Comparison of ENCODE assay signal across 16 mouse cellular contexts in the genomic region with DNA sequence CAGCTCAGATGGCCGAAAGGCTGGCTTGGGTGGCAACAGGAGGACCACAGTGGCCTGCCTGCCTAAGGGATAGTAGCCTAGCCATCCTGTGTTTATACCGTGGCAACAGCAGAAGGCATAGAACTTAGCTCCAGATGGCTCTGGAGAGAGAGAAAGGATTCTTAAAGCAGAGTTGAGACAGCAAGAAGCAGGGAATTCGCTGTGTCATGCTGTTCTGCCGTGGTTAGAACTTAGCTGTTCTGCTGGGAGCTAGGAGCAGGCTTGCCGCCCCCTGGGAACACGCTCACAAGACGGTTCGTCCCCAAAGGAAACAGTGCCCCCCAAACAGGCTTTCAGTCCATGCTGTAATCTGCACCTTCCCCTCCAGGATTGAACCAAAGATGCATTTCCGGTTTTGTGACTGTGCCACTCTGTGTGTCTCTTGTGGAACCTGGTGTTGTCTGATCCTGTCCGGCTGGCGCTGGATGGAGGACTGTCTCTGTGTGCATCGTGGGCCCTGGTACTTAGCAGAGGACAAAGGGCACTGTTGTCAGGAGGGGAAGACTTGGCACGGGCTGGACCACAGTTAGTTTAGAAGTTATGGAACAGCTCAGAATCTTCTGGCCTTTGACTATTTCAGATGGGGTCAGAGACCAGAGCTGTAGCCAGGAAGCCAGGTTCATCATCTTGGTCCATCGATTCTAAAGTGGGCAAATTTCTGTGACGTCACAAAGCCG.
DNase-seq lines count a peak whose midpoint lies in the region; ATAC-seq and TF ChIP-seq lines count a peak whose summit lies in the region.
"Had no signal": no experiment of that assay in that cellular context is flagged by ENCODE, and none has a peak within 500 bp of the region (broad histone marks: within the 10 kb centered on the region; RNA-seq: fewer than 3 reads in every experiment).

No protein-coding gene starts in this region.

- 0 out of 2 replicates have a peak overlapping the region, but pooled peaks have one; percentile 37 for H3K27ac ChIP-seq in hindbrain, embryonic 10.5 days
- H3K27ac ChIP-seq in hindbrain, embryonic 16.5 days (ENCODE audit: low read depth, low read length) = no peak overlapping the region
- H3K27ac ChIP-seq in lung, embryonic 14.5 days (ENCODE audit: low read depth) = peak overlapping the region; percentile 30; the same call in 1 of the 2 replicates
- H3K27ac ChIP-seq: embryonic facial prominence, embryonic 15.5 days; midbrain, embryonic 15.5 days; neural tube, embryonic 12.5 days had no signal

- no peaks in the 10 kb centered on the region for H3K9me3 ChIP-seq in hindbrain, embryonic 10.5 days
- H3K9me3 ChIP-seq in hindbrain, embryonic 16.5 days (ENCODE audit: control insufficient read depth, low read length) = no peaks in the 10 kb centered on the region
- H3K9me3 ChIP-seq in lung, embryonic 14.5 days (ENCODE audit: low read depth, low read length) = no peaks in the 10 kb centered on the region
- H3K9me3 ChIP-seq: embryonic facial prominence, embryonic 15.5 days; limb, embryonic 13.5 days; midbrain, embryonic 15.5 days; neural tube, embryonic 12.5 days had no signal

- 89% methylated on average over 16 of the region's 16 CpGs for whole genome bisulfite sequencing in hindbrain, embryonic 10.5 days
- WGBS in hindbrain, embryonic 16.5 days = 79% methylated on average over 16 of the region's 16 CpGs
- WGBS in lung, embryonic 14.5 days = 76% methylated on average over 16 of the region's 16 CpGs

- TF ChIP-seq POLR2A in brain, embryonic 14.5 days (IDR thresholded peaks at IDR 0.05; ENCODE audit: borderline replicate concordance, extremely low read depth, insufficient read depth, insufficient read length, poor library complexity, severe bottlenecking) = no peak

- ATAC-seq in hindbrain, embryonic 16.5 days = no peak
- no peak for ATAC-seq in lung, embryonic 14.5 days (ENCODE audit: insufficient read depth)
- ATAC-seq: intestine, embryonic 16.5 days had no signal

- no peak for TF ChIP-seq CTCF in lung, embryonic 14.5 days (IDR thresholded peaks at IDR 0.05; ENCODE audit: low read depth)
- TF ChIP-seq CTCF in brain, embryonic 14.5 days (IDR thresholded peaks at IDR 0.05; ENCODE audit: borderline replicate concordance, extremely low read depth, insufficient read depth, insufficient read length) = no peak

- no peaks in the 10 kb centered on the region for H3K27me3 ChIP-seq in hindbrain, embryonic 10.5 days (ENCODE audit: insufficient read depth, poor library complexity, severe bottlenecking)
- H3K27me3 ChIP-seq in hindbrain, embryonic 16.5 days (replicated peaks; ENCODE audit: control insufficient read depth, insufficient read depth, low read length) = no peaks in the 10 kb centered on the region
- H3K27me3 ChIP-seq in lung, embryonic 14.5 days (ENCODE audit: insufficient read depth, low read length) = no peaks in the 10 kb centered on the region
- H3K27me3 ChIP-seq: embryonic facial prominence, embryonic 15.5 days; limb, embryonic 13.5 days; midbrain, embryonic 15.5 days; neural tube, embryonic 12.5 days had no signal

- H3K9ac ChIP-seq in hindbrain, embryonic 16.5 days (ENCODE audit: low read depth, low read length) = no peak overlapping the region
- no peak overlapping the region for H3K9ac ChIP-seq in lung, embryonic 14.5 days
- H3K9ac ChIP-seq: embryonic facial prominence, embryonic 15.5 days; limb, embryonic 13.5 days; midbrain, embryonic 15.5 days; neural tube, embryonic 12.5 days had no signal

- peaks cover 85% of the 10 kb centered on the region for H3K36me3 ChIP-seq in hindbrain, embryonic 10.5 days
- H3K36me3 ChIP-seq in hindbrain, embryonic 16.5 days (ENCODE audit: control insufficient read depth, insufficient read depth, low read length) = peaks cover 7% of the 10 kb centered on the region; the same call in 1 of the 2 replicates
- peaks cover 69% of the 10 kb centered on the region for H3K36me3 ChIP-seq in lung, embryonic 14.5 days (ENCODE audit: insufficient read depth)

- intact Hi-C loops in gastrocnemius, postnatal 36 days (cut with DNase I) = no loop called here

- H3K4me2 ChIP-seq in hindbrain, embryonic 16.5 days (ENCODE audit: low read length) = no peak overlapping the region
- H3K4me2 ChIP-seq in lung, embryonic 14.5 days = no peak overlapping the region
- H3K4me2 ChIP-seq: embryonic facial prominence, embryonic 15.5 days; limb, embryonic 13.5 days; midbrain, embryonic 15.5 days had no signal

- peaks cover 13% of the 10 kb centered on the region for H3K4me1 ChIP-seq in hindbrain, embryonic 10.5 days (replicated peaks)
- no peaks in the 10 kb centered on the region for H3K4me1 ChIP-seq in hindbrain, embryonic 16.5 days (ENCODE audit: control insufficient read depth, insufficient read depth, low read depth, low read length)
- H3K4me1 ChIP-seq in lung, embryonic 14.5 days (ENCODE audit: insufficient read depth) = no peaks in the 10 kb centered on the region
- H3K4me1 ChIP-seq: limb, embryonic 13.5 days; midbrain, embryonic 15.5 days had no signal

- no peak for DNase-seq in hindbrain, embryonic 10.5 days (ENCODE audit: low spot score)
- no peak for DNase-seq in lung, embryonic 14.5 days
- DNase-seq in lung, postnatal 14 days = no peak
- peak; percentile 55 for DNase-seq in brain, embryonic 14.5 days (ENCODE audit: low read depth)
- DNase-seq in layer of hippocampus, postnatal 36 days = peak; percentile 38 to 43
- no peak for DNase-seq in gastrocnemius, postnatal 36 days
- DNase-seq: adrenal gland, postnatal 36 days; cerebellum, adult 9-10 months; heart, postnatal 36 days; lung, adult 2 months had no signal

- no peak overlapping the region for H3K4me3 ChIP-seq in hindbrain, embryonic 10.5 days
- H3K4me3 ChIP-seq in hindbrain, embryonic 16.5 days (ENCODE audit: low read length) = no peak overlapping the region
- H3K4me3 ChIP-seq in lung, embryonic 14.5 days (ENCODE audit: low read depth, low read length) = no peak overlapping the region
- H3K4me3 ChIP-seq: embryonic facial prominence, embryonic 15.5 days; limb, embryonic 13.5 days; midbrain, embryonic 15.5 days; neural tube, embryonic 12.5 days had no signal

Comparison
In these comparisons a context has a peak if more than half of its experiments do, and no peak if none do; other contexts are left out.
1. DNase-seq: peak in brain, embryonic 14.5 days (single experiment) and layer of hippocampus, postnatal 36 days (2 of 2); none in hindbrain, embryonic 10.5 days (single experiment), lung, embryonic 14.5 days (single experiment), lung, postnatal 14 days (single experiment) and gastrocnemius, postnatal 36 days (0 of 2).